Mouse (Mus musculus) thymus, postnatal 25 days (tissue): ENCODE data around the gene Mthfs.

Source experiments
- DNase-seq: peaks from one replicate; pipeline ENCODE4 v3.0.0; 2022

Mthfs gene

DNA sequence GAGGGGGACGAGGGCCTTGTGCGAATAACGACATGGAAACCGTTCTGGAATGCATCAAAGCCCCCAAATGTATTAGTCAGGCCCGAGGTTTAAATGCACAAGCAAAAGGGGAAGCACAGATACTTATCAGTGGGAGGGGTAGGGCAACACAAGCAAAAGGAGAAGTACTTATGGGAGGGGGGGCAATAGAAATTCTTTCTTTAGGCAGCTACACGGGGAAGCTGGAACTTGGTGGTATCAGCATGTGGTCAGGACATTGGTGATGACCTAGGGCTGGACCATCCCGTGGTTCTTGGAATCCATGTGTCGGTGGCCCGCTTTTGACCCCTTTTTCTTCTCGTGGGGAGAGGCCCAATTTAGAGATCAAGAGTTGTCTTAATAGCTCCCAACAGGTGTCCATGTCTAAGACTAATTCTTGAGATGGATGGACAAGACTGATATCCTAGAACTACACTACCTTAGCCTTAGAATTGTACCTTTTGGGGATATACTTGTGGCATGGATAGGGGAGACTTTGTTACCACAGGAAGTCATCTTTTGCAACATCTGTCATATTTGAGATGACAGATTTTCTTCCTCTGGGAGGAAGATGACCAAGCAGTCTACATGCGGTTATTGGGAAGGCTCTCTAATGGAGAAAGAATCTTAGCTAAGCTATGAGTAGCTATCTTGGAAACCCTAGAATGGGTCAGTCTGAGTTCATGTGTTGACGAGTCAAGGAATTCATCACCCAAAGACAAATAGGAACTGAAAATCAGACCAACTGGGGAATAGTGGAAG lies 46.3 kb downstream of the Mthfs start:
- DNase-seq, result no peak

GRCm38 (mm10) chr9:89263968-89264367 lies 53.5 kb downstream of the Mthfs start:
- no peak for DNase-seq

- DNase-seq, result no peak
These were observed 54.1 kb downstream of the Mthfs start for GRCm38 (mm10) chr9:89264571-89264970.

GRCm38 (mm10) chr9:89267093-89267492 lies 56.6 kb downstream of the Mthfs start:
- DNase-seq, result no peak

- DNase-seq, result no peak
These were observed 57.1 kb downstream of the Mthfs start for GRCm38 (mm10) chr9:89267572-89267971.

DNA sequence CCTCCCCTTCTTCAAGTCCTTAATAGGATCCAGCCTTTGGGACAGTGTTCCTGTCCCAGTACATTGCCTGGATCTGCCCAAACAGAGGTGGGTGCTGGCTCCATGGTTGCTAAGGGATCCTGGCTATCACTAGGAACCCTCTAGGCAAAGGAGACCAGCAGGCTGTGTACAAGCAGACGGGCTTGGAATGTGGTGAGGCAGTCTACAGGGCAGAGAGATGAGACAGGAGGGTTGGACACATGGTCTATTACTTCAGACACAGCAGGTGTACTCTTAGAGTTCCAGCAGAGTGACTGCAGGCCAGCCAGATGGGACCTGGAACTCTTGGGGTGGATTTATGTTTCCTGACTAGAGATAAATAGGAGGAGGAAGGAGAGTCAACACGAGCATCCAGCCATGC lies 59.9 kb downstream of the Mthfs start:
- no peak for DNase-seq

GRCm38 (mm10) chr9:89273766-89274165 lies 63.3 kb downstream of the Mthfs start:
- no peak for DNase-seq

GRCm38 (mm10) chr9:89278207-89278606 lies 67.7 kb downstream of the Mthfs start:
- no peak for DNase-seq

DNA sequence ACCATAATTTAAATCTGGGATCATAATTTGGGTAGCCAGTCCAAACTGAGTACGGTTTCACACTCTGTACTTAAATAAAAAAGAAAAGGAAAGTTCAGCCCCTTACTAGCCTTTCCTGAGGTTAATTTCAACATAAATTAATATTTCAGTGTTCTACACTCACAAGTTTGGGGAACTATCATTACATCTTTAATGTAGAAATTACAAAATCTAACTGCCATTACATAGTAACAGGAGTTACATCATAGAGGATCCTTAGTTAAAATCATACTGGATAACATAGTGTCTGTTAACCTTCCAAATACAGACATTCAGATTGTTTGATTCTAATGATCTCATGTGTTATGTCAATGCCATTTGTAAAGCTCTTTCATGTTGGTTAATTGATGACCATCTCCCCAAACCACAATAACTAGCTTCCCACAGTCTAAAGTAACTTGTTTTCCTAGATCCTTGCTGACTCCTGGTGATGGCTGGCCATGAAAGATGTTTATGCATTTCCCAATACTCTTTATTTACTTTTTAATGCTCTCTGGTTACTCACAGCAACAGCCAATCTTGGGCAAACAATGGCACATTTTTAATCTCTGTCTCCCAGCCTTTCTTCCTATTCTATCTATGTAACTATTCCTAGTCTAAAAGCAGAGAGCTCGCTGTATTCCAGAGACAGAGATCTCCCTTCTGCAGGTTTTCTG lies 72.0 kb downstream of the Mthfs start:
- DNase-seq, result no peak

- no peak for DNase-seq
These were observed 77.6 kb downstream of the Mthfs start for GRCm38 (mm10) chr9:89288037-89288436.

DNA sequence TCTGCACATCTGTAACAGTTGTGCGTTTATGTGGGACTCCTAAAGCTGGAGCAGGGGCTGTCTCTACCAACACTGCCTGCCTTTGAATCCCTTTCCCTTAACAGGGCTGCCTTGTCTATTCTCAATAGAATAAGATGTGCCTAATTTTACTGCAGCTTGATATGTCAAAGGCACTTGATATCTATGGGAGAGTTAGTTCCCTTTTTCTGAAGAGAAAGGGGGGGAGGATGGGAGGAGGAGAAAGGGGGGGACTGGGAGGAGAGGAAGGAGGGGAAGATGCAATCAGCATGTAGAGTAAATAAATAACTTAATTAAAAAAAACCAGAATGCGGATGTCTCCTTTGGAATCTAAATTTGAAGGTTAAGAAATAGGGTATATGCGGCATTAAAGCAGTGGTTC lies 82.9 kb downstream of the Mthfs start:
- DNase-seq, result no peak

DNA sequence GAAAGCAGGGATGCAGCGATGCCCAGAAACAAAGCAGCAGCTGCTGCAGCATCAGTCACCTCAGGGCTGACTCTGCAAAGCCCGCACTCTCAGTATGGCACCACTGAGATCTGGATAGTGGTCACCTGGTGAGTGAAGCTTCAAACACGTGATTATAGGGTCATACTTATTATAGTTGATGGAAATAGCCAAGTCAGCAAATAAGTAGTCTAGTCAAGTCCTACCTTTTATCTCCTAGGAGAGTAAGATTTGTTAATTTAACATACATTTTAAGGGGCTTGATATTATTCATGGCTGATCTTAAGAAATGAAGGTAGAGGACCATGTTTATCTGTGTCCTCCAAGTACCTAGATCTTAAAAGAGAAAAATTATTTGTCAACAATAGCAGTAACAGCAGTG lies 83.6 kb downstream of the Mthfs start:
- DNase-seq, result no peak

- DNase-seq, result no peak
These were observed 95.2 kb downstream of the Mthfs start for GRCm38 (mm10) chr9:89305637-89306036.

- DNase-seq, result no peak
These were observed 98.1 kb downstream of the Mthfs start for GRCm38 (mm10) chr9:89308357-89309194.

GRCm38 (mm10) chr9:89309195-89309535 lies 98.7 kb downstream of the Mthfs start:
- DNase-seq, result no peak

DNA sequence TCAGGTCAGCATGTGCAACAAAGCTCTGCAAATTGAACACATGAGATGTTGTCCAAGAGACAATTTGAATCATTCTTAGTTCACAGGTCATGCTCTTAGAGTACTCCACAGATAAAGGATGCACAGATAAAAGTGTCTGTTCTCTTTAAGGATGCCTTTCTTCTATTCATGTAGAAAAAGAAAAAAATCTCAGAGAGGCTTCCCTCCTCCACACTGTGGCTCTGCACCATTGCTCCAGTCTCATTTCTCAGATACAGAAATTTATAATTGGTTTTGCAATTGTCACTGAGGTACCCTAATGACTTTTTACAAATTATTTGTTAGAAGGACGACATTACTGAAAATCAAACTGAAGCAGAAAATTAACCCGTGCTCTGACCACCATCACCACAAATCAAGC lies 101.2 kb downstream of the Mthfs start:
- DNase-seq, result no peak

DNA sequence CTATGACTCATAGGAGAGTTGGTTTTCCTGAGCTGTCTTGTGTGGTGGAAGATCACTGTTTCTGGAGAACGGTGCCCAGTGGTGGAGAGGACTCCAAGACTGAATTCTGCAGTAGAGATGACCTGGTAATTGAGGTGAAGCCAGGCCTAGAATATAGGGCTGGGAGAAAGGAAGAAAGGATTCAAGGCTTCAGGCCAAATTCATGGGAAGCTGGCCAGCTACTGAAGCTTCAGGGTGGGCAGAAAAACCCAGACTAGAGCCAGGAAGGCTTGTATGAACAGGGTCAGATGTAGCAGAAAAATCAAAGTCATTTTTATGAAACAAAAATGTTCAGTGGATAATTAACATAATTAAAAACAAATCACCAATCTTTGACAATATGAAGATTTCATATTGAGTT lies 163.3 kb downstream of the Mthfs start:
- DNase-seq, result no peak

GRCm38 (mm10) chr9:89374650-89375049 lies 164.2 kb downstream of the Mthfs start:
- DNase-seq, result no peak

GRCm38 (mm10) chr9:89403031-89403430 lies 192.6 kb downstream of the Mthfs start:
- DNase-seq, result no peak
